Mouse (Mus musculus): ENCODE measurements around the gene Pirt.

GRCm38 (mm10) chr11:66899426-66899825 is 12.4 kb upstream of the Pirt start:
- TF ChIP-seq CTCF (IDR thresholded peaks at IDR 0.05; ENCODE audit: low read depth, low read length) (peak; percentile 66; the same call in 1 of the 2 replicates), POLR2A (IDR thresholded peaks at IDR 0.05; ENCODE audit: extremely low read depth, insufficient read depth, low read length) (no peak)
